In genomic region chr1:157536471-157536870, GRCm38 (mm10) we compare ENCODE assay signal across 7 mouse cellular contexts. TPM values are rescaled to one million over a fixed set of nuclear protein-coding genes. Genes with fewer than 3 reads are reported as not detected.
DNase-seq lines count a peak whose midpoint lies in the region; ATAC-seq and TF ChIP-seq lines count a peak whose summit lies in the region.

No protein-coding gene starts in this region.

- H3K9me3 ChIP-seq in forebrain, embryonic 13.5 days (replicated peaks), result no peaks in the 10 kb centered on the region
- H3K9me3 ChIP-seq in liver, postnatal 0 days (ENCODE audit: low read length), result no peaks in the 10 kb centered on the region

- TF ChIP-seq EP300 in liver, postnatal 0 days (IDR thresholded peaks at IDR 0.05; ENCODE audit: low read depth), result no peak

- no peak overlapping the region for H3K27ac ChIP-seq in bone marrow macrophage, adult 2 months (ENCODE audit: insufficient read depth, low read depth, low read length)
- no peak overlapping the region for H3K27ac ChIP-seq in forebrain, embryonic 13.5 days
- H3K27ac ChIP-seq in liver, postnatal 0 days (ENCODE audit: low read depth), result no peak overlapping the region

- TF ChIP-seq CTCF in bone marrow macrophage, adult 2 months (IDR thresholded peaks at IDR 0.05; ENCODE audit: low read depth, low read length), result peak; percentile 13; the same call in 1 of the 2 replicates
- TF ChIP-seq CTCF in liver, postnatal 0 days (IDR thresholded peaks at IDR 0.05; ENCODE audit: low read depth), result peak; percentile 80

- H3K4me3 ChIP-seq in bone marrow macrophage, adult 2 months (ENCODE audit: insufficient read depth, low read length), result no peak overlapping the region
- H3K4me3 ChIP-seq in forebrain, embryonic 13.5 days, result no peak overlapping the region
- no peak overlapping the region for H3K4me3 ChIP-seq in liver, postnatal 0 days (ENCODE audit: low read depth, low read length)

- no peaks in the 10 kb centered on the region for H3K36me3 ChIP-seq in forebrain, embryonic 13.5 days (ENCODE audit: poor library complexity, severe bottlenecking)
- peaks cover 14% of the 10 kb centered on the region; the same call in 1 of the 2 replicates for H3K36me3 ChIP-seq in liver, postnatal 0 days (replicated peaks; ENCODE audit: insufficient read depth, low read length)

- no peak overlapping the region for H3K9ac ChIP-seq in forebrain, embryonic 13.5 days
- no peak overlapping the region for H3K9ac ChIP-seq in liver, postnatal 0 days (replicated peaks)

- no peak for TF ChIP-seq POLR2A in bone marrow macrophage, adult 2 months (IDR thresholded peaks at IDR 0.05; ENCODE audit: borderline replicate concordance, low read depth, low read length)

- no peaks in the 10 kb centered on the region for H3K27me3 ChIP-seq in forebrain, embryonic 13.5 days
- H3K27me3 ChIP-seq in liver, postnatal 0 days (ENCODE audit: insufficient read depth, low read length), result no peaks in the 10 kb centered on the region

- H3K4me1 ChIP-seq in bone marrow macrophage, adult 2 months (ENCODE audit: control insufficient read depth, insufficient read depth, low read length), result no peaks in the 10 kb centered on the region
- 0 out of 2 replicates have a peak, but pooled peaks cover 3% of the 10 kb centered on the region for H3K4me1 ChIP-seq in forebrain, embryonic 13.5 days
- no peaks in the 10 kb centered on the region for H3K4me1 ChIP-seq in liver, postnatal 0 days (ENCODE audit: insufficient read depth)

- no peak overlapping the region for H3K4me2 ChIP-seq in forebrain, embryonic 13.5 days
- H3K4me2 ChIP-seq in liver, postnatal 0 days (ENCODE audit: low read depth, low read length), result no peak overlapping the region

- WGBS in forebrain, embryonic 13.5 days, result 10% methylated on average over 6 of the region's 6 CpGs
- WGBS in liver, postnatal 0 days (ENCODE audit: insufficient replicate concordance), result 10% methylated on average over 6 of the region's 6 CpGs

- ATAC-seq in forebrain, embryonic 13.5 days, result peak; percentile 77
- 0 out of 2 replicates have a peak, but pooled peaks have one; percentile 38 for ATAC-seq in liver, postnatal 0 days

- DNase-seq in thymus, postnatal 0 days (ENCODE audit: low spot score), result peak; percentile 38
- DNase-seq in thymus, adult 18-20 months, result no peak
- DNase-seq in induced T-regulatory cell, adult 2 months (ENCODE audit: low read depth), result peak; percentile 23
- peak; percentile 35 for DNase-seq in liver, postnatal 0 days
- DNase-seq in retina, postnatal 7 days (ENCODE audit: low read depth, low spot score), result peak; percentile 32

RNA-seq across cellular contexts. Expression of gene Sec16b, which starts 29.9 kb away (rescaled TPM):
- 0.29 and 0.44 TPM in 2 replicates for polyA plus RNA-seq in thymus, postnatal 0 days (2015; fragmentation: Nextera tagmentation; extraction: Ambion mirVana)
- polyA plus RNA-seq in bone marrow macrophage, adult 2 months (2012; ENCODE audit: insufficient read depth, insufficient read length, missing spikeins), result 0.16 TPM in 1 of 2 replicates, not detected in the other
- 0.23 and 0.87 TPM in 2 replicates for polyA plus RNA-seq in forebrain, embryonic 13.5 days (2015; fragmentation: Nextera tagmentation; extraction: Ambion mirVana)
- 14.7 and 14.9 TPM in 2 replicates for polyA plus RNA-seq in liver, postnatal 0 days (2015; fragmentation: Nextera tagmentation; extraction: Ambion mirVana)

Comparison
In these comparisons a context has a peak if more than half of its experiments do, and no peak if none do; other contexts are left out.
1. DNase-seq: peak in thymus, postnatal 0 days (single experiment), induced T-regulatory cell, adult 2 months (single experiment), liver, postnatal 0 days (single experiment) and retina, postnatal 7 days (single experiment); none in thymus, adult 18-20 months (0 of 2).